Comparison of ENCODE assay signal across 12 mouse cellular contexts in genomic region chr17:56006956-56007355, GRCm38 (mm10). TPM values are rescaled to one million over a fixed set of nuclear protein-coding genes. Genes with fewer than 3 reads are reported as not detected.
DNase-seq lines count a peak whose midpoint lies in the region; ATAC-seq and TF ChIP-seq lines count a peak whose summit lies in the region.
"Had no signal": no experiment of that assay in that cellular context is flagged by ENCODE, and none has a peak within 500 bp of the region (broad histone marks: within the 10 kb centered on the region; RNA-seq: fewer than 3 reads in every experiment).

No protein-coding gene starts in this region.

- peaks cover 3% of the 10 kb centered on the region; the same call in 1 of the 2 replicates for H3K4me1 ChIP-seq in kidney, adult 2 months (ENCODE audit: control insufficient read depth, insufficient read depth, low read length)

- H3K4me3 ChIP-seq in kidney, adult 2 months (ENCODE audit: insufficient read depth, low read depth, low read length) = no peak overlapping the region

- TF ChIP-seq POLR2A in kidney, adult 2 months (IDR thresholded peaks at IDR 0.05; ENCODE audit: low read depth, low read length) = no peak

- no peaks in the 10 kb centered on the region for H3K36me3 ChIP-seq in kidney, adult 2 months (ENCODE audit: control insufficient read depth, insufficient read depth, low read length)

- DNase-seq in cerebellum, adult 11-12 months = peak; percentile 72
- no peak for DNase-seq in cerebellum, adult 18-20 months
- peak; percentile 63 for DNase-seq in kidney, adult 2 months
- no peak for DNase-seq in kidney, postnatal 10 days
- DNase-seq in thymus, postnatal 0 days (ENCODE audit: low spot score) = peak; percentile 39
- no peak for DNase-seq in thymus, postnatal 14 days
- DNase-seq in frontal cortex, postnatal 14 days (ENCODE audit: low spot score in 2 of 2) = no peak
- DNase-seq: heart, adult 18-20 months; lung, postnatal 4 days had no signal

- no peak overlapping the region for H3K27ac ChIP-seq in kidney, adult 2 months (ENCODE audit: insufficient read depth, low read depth, low read length)

- H3K27me3 ChIP-seq in kidney, adult 2 months (replicated peaks; ENCODE audit: control insufficient read depth, insufficient read depth, low read length) = no peaks in the 10 kb centered on the region
- H3K27me3 ChIP-seq: forebrain, embryonic 15.5 days had no signal

- WGBS in kidney, adult 2 months = 34% methylated on average over 10 of the region's 10 CpGs

- no peak for TF ChIP-seq CTCF in kidney, adult 2 months (conservative IDR thresholded peaks at IDR 0.05; ENCODE audit: insufficient read depth, insufficient read length, low read depth, low read length)

- ATAC-seq in monocyte, adult 5-6 weeks (replicated peaks; ENCODE audit: insufficient number of reproducible peaks, low FRiP score, low TSS enrichment, poor library complexity, severe bottlenecking) = no peak
- ATAC-seq: forebrain, embryonic 15.5 days had no signal

RNA-seq across cellular contexts. Expression of gene Mpnd, which starts 1.4 kb away (rescaled TPM):
- 98.3 and 116 TPM in 2 replicates for polyA plus RNA-seq in kidney, adult 2 months (2012; rRNA removed)
- 65.7 and 65.9 TPM in 2 replicates for polyA plus RNA-seq in thymus, postnatal 0 days (2015; fragmentation: Nextera tagmentation; extraction: Ambion mirVana)
- total RNA-seq in monocyte, adult 5-6 weeks (2017) = 31.5 to 106 TPM (median 82.0 TPM) in 3 replicates

RNA-seq across cellular contexts. Expression of gene Stap2, which starts 1.6 kb away (rescaled TPM):
- polyA plus RNA-seq in kidney, adult 2 months (2012; rRNA removed) = 20.1 and 22.6 TPM in 2 replicates
- 17.6 and 18.0 TPM in 2 replicates for polyA plus RNA-seq in thymus, postnatal 0 days (2015; fragmentation: Nextera tagmentation; extraction: Ambion mirVana)
- total RNA-seq in monocyte, adult 5-6 weeks (2017) = 0.29 to 1.1 TPM in 2 of 3 replicates, not detected in the other
- total RNA-seq: common myeloid progenitor, adult 5-6 weeks had no signal

RNA-seq across cellular contexts. Expression of gene Fsd1, which starts 20.6 kb away (rescaled TPM):
- polyA plus RNA-seq in kidney, adult 2 months (2012; rRNA removed) = 0.36 and 0.48 TPM in 2 replicates
- 1.9 and 2.7 TPM in 2 replicates for polyA plus RNA-seq in thymus, postnatal 0 days (2015; fragmentation: Nextera tagmentation; extraction: Ambion mirVana)
- not detected in 3 replicates for total RNA-seq in monocyte, adult 5-6 weeks (2017)
- total RNA-seq: common myeloid progenitor, adult 5-6 weeks; heart, adult 18-20 months had no signal

RNA-seq across cellular contexts. Expression of gene Sh3gl1, which starts 29.5 kb away (rescaled TPM):
- 48.7 and 56.7 TPM in 2 replicates for polyA plus RNA-seq in kidney, adult 2 months (2012; rRNA removed)
- 117 and 129 TPM in 2 replicates for polyA plus RNA-seq in thymus, postnatal 0 days (2015; fragmentation: Nextera tagmentation; extraction: Ambion mirVana)
- total RNA-seq in monocyte, adult 5-6 weeks (2017) = 22.4 to 35.7 TPM (median 23.4 TPM) in 3 replicates

RNA-seq across cellular contexts. Expression of gene Chaf1a, which starts 33.3 kb away (rescaled TPM):
- 1.0 and 1.2 TPM in 2 replicates for polyA plus RNA-seq in kidney, adult 2 months (2012; rRNA removed)
- polyA plus RNA-seq in thymus, postnatal 0 days (2015; fragmentation: Nextera tagmentation; extraction: Ambion mirVana) = 18.0 and 18.5 TPM in 2 replicates
- total RNA-seq in monocyte, adult 5-6 weeks (2017) = 0.64 to 4.6 TPM (median 2.1 TPM) in 3 replicates

Comparison
In these comparisons a context has a peak if more than half of its experiments do, and no peak if none do; other contexts are left out.
1. DNase-seq: peak in cerebellum, adult 11-12 months (single experiment), kidney, adult 2 months (single experiment) and thymus, postnatal 0 days (single experiment); none in cerebellum, adult 18-20 months (0 of 2), kidney, postnatal 10 days (single experiment), thymus, postnatal 14 days (single experiment) and frontal cortex, postnatal 14 days (0 of 2).